Mouse (Mus musculus) lung, embryonic 14.5 days (tissue): ENCODE measurements around the gene Oscar. TPM values are rescaled to one million over a fixed set of nuclear protein-coding genes. Genes with fewer than 3 reads are reported as not detected.

ENCODE experiments used
- ATAC-seq: fragments of 200-750 bp; cut with Nextera tagmentation; 2 replicates; pipeline ENCODE4 v1.8.0; 2017; ENCODE audit warnings: mild to moderate bottlenecking, moderate TSS enrichment, moderate library complexity; ENCODE audit not compliant: insufficient read depth
- DNase-seq: peaks from one replicate; pipeline ENCODE4 v3.0.0-alpha.2; 2015
- H3K27ac ChIP-seq: fragments of 300-500 bp; sonication (generic); 2 replicates; pipeline ENCODE4 v1.5.1; 2014; ENCODE audit warnings: low read depth, mild to moderate bottlenecking, moderate library complexity
- H3K27me3 ChIP-seq: fragments of 300-500 bp; sonication (generic); 2 replicates; pipeline ENCODE4 v1.6.1; 2014; ENCODE audit warnings: low read length, control low read depth; ENCODE audit not compliant: insufficient read depth
- H3K36me3 ChIP-seq: fragments of 300-500 bp; sonication (generic); 2 replicates; pipeline ENCODE4 v1.6.1; 2014; ENCODE audit warnings: control low read depth; ENCODE audit not compliant: insufficient read depth
- H3K4me1 ChIP-seq: fragments of 300-500 bp; sonication (generic); 2 replicates; pipeline ENCODE4 v1.6.1; 2014; ENCODE audit warnings: antibody characterized with exemption, control low read depth; ENCODE audit not compliant: insufficient read depth
- H3K4me2 ChIP-seq: fragments of 300-500 bp; sonication (generic); 2 replicates; pipeline ENCODE4 v1.6.1; 2014; ENCODE audit warnings: mild to moderate bottlenecking
- H3K4me3 ChIP-seq: fragments of 300-500 bp; sonication (generic); 2 replicates; pipeline ENCODE4 v1.5.1; 2014; ENCODE audit warnings: low read depth, low read length
- H3K9ac ChIP-seq: fragments of 300-500 bp; sonication (generic); 2 replicates; pipeline ENCODE4 v1.6.1; 2014
- H3K9me3 ChIP-seq: fragments of 300-500 bp; sonication (generic); 2 replicates; pipeline ENCODE4 v1.6.1; 2016; ENCODE audit warnings: low read depth, low read length, control low read depth
- CTCF ChIP-seq: IDR thresholded peaks from 2 replicates; pipeline ENCODE4 v1.5.1; 2016; ENCODE audit warnings: antibody characterized with exemption, low read depth
- WGBS: fragments of 180-500 bp; shearing (Covaris S2); extraction: QIAGEN DNeasy Blood & Tissue Kit; methylation state at CpG from one replicate; pipeline ENCODE4 v1.1.7; 2014; 5-methylcytosine and 5-hydroxymethylcytosine counted together
- polyA plus RNA-seq: library from polyadenylated mRNA; unstranded; fragments of >200 nt; fragmentation: Nextera tagmentation; extraction: Ambion mirVana; gene quantifications from 2 replicates; pipeline ENCODE4 v1.2.1, GENCODE M21; 2014

Oscar gene
- polyA plus RNA-seq, 1 experiment from 2014 or later: not detected

DNA sequence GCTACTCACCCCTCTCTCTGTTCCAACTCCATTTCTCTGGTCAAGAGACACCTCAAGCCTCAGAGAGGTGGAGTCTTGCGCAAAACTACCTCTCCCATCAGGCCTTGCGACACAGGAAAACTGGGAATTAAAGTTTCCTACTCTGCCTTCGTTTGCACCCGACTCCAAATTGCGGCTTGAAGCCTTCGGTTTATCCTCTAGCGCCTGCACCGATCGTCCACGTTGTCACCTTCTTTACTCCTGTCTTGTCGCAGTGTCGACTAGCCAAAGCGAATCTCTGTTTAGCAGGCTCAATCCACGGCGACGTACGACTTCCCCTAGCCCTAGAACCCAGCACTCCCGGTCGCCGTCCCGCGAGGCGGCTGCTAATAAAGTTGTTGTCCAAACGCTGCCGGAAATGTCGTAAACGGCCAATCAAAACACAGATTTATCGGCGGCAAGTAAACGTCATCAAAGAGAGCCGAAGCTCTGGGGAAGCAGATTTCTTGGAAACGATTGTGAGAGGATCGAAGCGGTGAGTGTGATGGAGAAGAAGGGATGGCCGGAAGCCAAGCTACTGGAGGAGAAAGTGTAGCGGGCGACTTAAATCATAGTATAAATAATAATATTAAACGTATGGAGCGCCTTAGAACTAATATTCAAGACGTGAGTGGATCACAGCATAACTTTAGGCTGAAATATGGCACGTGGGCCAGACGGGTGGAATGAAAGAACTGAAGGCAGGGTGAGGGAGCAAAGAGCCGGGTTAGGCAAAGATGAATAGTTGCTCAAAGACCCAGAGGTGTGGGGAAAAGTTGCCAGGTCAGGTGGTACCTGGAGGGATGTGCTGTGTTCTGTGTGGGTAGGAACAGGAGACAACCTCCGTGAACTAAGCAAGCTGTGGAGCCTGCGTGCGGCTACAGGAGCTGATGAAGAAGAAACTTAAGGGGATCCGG, 13.9 kb upstream of the Oscar start, which contains the start of the genes Tfpt and Prpf31:
Gene Tfpt, minus strand, starts transcription at position 387 of the 935 bp plus-strand sequence.
Gene Prpf31, plus strand, starts transcription at position 443 of the 935 bp plus-strand sequence.
- H3K4me2 ChIP-seq: peak within 1 kb of the TSS; percentile 97
- peak; percentile 92 for ATAC-seq
- 1% methylated on average over 47 of the region's 47 CpGs for WGBS
- 0 out of 2 replicates have a peak, but pooled peaks cover 6% of the 10 kb centered on the region for H3K4me1 ChIP-seq
- peak within 1 kb of the TSS; percentile 67 for H3K4me3 ChIP-seq
- no peaks in the 10 kb centered on the region for H3K9me3 ChIP-seq
- TF ChIP-seq CTCF: no peak
- peak within 1 kb of the TSS; percentile 84 for H3K9ac ChIP-seq
- H3K36me3 ChIP-seq: peaks cover 48% of the 10 kb centered on the region
- H3K27me3 ChIP-seq: no peaks in the 10 kb centered on the region
- DNase-seq: peak; percentile 98
- H3K27ac ChIP-seq: peak within 1 kb of the TSS; percentile 78; the same call in 1 of the 2 replicates

DNA sequence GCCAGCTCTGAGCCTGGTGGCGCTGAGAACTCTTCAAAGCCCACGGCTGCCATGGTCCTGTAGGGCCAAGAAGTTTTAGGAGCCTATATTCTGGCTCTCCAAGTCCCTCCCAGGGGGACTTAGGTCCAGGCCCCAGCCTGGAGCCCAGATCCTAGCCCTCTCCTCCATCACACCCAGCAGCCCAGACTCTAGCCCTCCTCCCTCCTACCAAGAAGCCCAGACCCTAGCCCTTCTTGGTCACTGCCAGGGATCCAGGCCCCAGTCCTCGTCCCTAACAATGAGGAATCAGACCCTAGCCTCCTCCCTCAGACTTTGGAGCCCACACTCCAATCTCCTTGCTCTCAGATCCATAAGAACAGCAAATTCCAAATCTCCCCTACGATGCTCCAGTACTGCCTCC, 13.1 kb upstream of the Oscar start:
- Histone ChIP-seq H3K9ac (peak overlapping the region; percentile 84), H3K36me3 (peaks cover 48% of the 10 kb centered on the region), H3K4me2 (peak overlapping the region; percentile 97), H3K27me3 (no peaks in the 10 kb centered on the region), H3K4me1 (0 out of 2 replicates have a peak, but pooled peaks cover 6% of the 10 kb centered on the region), H3K4me3 (peak overlapping the region; percentile 67), H3K9me3 (no peaks in the 10 kb centered on the region), H3K27ac (no peak overlapping the region)
- ATAC-seq (peak; percentile 30; the same call in 1 of the 2 replicates), DNase-seq (no peak)
- TF ChIP-seq CTCF: no peak
- whole genome bisulfite sequencing: 28% methylated on average over 4 of the region's 4 CpGs

DNA sequence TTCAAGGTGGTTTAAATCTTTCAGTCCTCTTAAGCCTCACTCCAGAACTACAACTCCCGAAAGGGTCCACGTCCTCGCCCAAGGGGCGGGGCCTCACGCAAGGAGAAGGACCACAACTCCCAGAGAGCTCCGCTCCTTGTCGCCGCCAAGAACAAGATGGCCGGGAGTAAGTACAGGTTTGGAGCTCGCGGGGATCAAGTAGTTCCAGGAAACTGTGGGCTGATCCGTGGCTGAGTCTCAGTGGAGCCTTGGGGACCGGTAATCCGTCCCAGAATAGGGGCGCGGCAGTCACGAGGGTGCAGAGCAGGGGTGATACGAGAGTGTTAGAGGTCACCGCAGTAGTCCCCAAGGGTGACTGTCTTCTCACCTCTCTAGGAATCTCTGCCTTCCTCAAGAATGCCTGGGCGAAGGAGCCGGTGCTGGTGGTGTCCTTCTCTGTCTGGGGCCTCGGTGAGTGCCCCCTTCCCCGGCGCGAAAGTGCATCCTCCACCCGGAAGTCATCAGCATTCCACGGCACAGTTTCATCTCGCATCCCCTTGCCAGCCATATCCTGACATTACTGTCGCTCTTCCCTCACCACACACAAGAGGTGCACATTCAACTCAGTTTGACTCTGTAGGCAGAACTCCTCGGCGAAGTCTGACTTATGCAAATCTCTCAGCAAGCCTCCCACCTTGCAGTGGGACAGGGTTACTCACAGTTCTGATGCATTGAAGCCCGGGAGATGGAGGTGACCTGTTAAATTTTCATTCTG, 1.5 kb upstream of the Oscar start, which contains the start of gene Ndufa3:
Gene Ndufa3, plus strand, starts transcription at position 132 of the 754 bp plus-strand sequence.
- H3K27me3 ChIP-seq: no peaks in the 10 kb centered on the region
- peak within 1 kb of the TSS; percentile 77 for H3K9ac ChIP-seq
- under 1% methylated on average over 32 of the region's 32 CpGs for WGBS
- H3K27ac ChIP-seq: 0 out of 2 replicates have a peak within 1 kb of the TSS, but pooled peaks have one; percentile 50
- no peaks in the 10 kb centered on the region for H3K4me1 ChIP-seq
- DNase-seq: peak; percentile 93
- peaks cover 24% of the 10 kb centered on the region; the same call in 1 of the 2 replicates for H3K36me3 ChIP-seq
- no peaks in the 10 kb centered on the region for H3K9me3 ChIP-seq
- ATAC-seq: peak; percentile 97
- H3K4me3 ChIP-seq: peak within 1 kb of the TSS; percentile 81
- peak within 1 kb of the TSS; percentile 79 for H3K4me2 ChIP-seq
- TF ChIP-seq CTCF: no peak

DNA sequence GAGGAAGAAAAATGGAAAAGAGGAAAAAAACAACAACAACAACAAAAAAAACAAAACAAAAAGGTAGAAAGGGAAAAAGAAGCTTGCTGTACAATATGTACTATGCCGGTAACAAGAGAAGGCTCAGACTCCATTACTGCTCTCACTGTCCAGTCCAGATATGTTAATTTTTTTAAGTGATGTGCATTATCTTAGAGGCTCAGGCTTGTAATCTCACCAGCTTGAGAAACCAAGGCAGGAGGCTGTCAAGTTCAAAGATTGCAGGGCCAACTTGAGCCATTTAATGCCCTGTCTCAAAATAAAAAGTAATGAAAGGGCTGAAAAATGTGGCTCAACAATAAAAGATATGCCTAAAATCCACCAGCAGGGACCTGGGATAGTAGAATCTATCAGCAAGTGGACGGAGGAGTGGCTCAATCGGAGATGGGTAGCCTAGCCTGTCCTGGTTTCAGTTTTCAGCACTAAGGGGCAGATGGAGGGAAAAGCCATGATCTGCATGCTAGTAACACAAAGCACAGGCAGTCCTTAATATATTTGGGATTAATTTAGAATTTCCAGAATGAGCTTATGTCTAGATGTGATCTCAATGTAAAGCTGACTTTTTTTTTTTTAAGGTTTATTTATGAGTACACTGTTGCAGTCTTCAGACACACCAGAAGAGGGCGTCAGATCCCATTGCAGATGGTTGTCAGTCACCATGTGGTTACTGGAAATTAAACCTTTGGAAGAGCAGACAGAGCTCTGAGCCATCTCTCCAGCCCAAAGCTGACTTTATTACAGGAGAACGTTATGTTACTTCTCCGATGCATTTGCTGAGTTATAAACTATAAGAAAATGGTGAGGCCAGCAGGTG, 658 bp upstream of the Oscar start:
- Histone ChIP-seq H3K4me1 (no peaks in the 10 kb centered on the region), H3K9ac (peak overlapping the region; percentile 77; the same call in 1 of the 2 replicates), H3K27ac (no peak overlapping the region), H3K9me3 (no peaks in the 10 kb centered on the region), H3K4me2 (peak overlapping the region; percentile 79), H3K27me3 (no peaks in the 10 kb centered on the region), H3K36me3 (peaks cover 18% of the 10 kb centered on the region; the same call in 1 of the 2 replicates), H3K4me3 (peak overlapping the region; percentile 81)
- peak; percentile 57 for ATAC-seq
- TF ChIP-seq CTCF: peak; percentile 65
- 41% methylated on average over 6 of the region's 6 CpGs for WGBS
- no peak for DNase-seq

DNA sequence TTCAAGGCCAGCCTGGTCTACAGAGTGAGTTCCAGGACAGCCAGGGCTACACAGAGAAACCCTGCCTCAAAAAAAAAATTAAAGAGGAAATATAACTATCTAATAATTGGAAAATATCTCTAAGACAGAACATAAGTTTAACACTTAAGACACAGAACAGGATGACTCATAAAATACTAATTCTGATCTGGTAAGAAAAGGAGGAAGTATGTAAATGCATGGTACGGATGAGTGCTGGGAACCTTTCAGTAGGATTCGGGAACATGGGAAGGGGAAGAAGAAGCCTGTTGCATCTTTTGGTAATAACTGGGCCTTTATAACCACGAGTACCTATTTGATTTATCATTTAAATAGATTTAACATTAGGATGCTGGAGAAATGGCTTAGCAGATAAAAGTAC, 1.9 kb downstream of the Oscar start:
- H3K4me1 ChIP-seq: no peaks in the 10 kb centered on the region
- no peaks in the 10 kb centered on the region for H3K36me3 ChIP-seq
- 71% methylated on average over 3 of the region's 3 CpGs for WGBS
- no peak for TF ChIP-seq CTCF
- ATAC-seq (no peak), DNase-seq (no peak)
- no peaks in the 10 kb centered on the region for H3K27me3 ChIP-seq
- H3K4me3 ChIP-seq: no peak overlapping the region
- no peak overlapping the region for H3K4me2 ChIP-seq
- H3K27ac ChIP-seq: no peak overlapping the region
- no peak overlapping the region for H3K9ac ChIP-seq
- H3K9me3 ChIP-seq: no peaks in the 10 kb centered on the region

DNA sequence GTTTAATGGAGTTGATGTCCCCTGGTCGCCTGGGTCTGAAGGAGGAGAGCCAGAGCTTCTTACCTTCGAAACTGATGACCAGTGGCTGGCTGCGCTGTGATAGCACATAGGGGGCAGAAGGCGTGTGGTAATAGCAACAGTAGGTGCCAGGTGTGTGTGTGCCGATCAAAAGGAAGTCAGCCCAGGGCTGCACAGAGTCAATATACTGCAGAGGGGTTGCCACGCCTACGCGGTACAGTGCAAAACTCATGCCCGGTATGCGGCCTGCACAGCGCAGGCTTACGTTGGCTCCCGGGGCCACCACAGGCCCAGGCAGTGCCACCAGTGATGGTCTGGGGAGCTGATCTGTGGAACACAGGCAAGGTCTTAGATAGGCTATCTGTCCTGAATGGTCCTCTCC, 5.0 kb downstream of the Oscar start:
- TF ChIP-seq CTCF: no peak
- H3K4me2 ChIP-seq: no peak overlapping the region
- 86% methylated on average over 13 of the region's 13 CpGs for WGBS

More for the DNA sequence above, 5.0 kb downstream of the Oscar start:
- Histone ChIP-seq H3K9me3 (no peaks in the 10 kb centered on the region), H3K9ac (no peak overlapping the region), H3K27ac (no peak overlapping the region), H3K4me3 (no peak overlapping the region), H3K27me3 (no peaks in the 10 kb centered on the region), H3K4me1 (no peaks in the 10 kb centered on the region), H3K36me3 (no peaks in the 10 kb centered on the region)
- no peak for DNase-seq
- ATAC-seq: no peak
